Mouse (Mus musculus): Measurements from ENCODE around the gene Ercc6.

Gene Ercc6

DNA sequence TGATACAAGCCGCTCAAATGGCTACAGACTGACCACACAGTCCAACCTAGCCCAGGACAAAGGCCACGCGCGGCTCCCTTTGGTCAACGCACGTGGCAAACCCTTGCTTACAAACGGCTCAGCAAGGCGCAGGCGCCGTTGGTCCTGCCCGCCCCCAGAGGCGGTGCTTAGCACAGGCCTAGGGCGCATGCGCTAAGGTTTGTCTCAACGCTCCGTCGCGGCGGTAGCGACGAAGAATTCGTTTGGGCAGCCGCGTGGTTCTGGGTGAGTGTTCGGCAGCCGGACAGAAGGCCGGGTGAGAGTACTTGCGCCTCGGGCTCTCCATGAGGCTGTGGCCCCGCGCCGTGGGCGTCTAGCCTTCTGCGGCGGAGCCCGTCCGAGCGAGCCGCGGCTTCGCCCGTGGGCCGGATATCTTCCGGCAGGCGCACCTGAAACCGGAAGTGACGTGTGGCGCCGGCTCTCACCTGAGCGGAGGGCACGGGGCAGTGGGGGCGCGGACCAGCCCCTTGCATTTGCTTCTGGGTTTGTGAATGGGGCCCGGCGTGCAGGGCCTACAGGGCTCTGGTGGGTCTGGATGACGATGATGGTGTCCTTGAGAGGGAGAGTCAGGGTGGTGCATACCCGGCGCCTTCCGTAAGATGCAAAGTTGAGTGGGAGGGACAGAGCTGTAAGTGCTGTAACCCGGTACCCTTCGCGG, at the start of gene Ercc6:
Gene Ercc6, plus strand, starts transcription at position 186 of the 697 bp plus-strand sequence.
- DNase-seq = peak; percentile 96

GRCm38 (mm10) chr14:32464601-32465505, 48.5 kb upstream of the Ercc6 start, which contains the start of gene Slc18a3:
Gene Slc18a3, minus strand, starts transcription at chr14:32464850.
- DNase-seq = no peak

- no peak for DNase-seq
Observed at GRCm38 (mm10) chr14:32465506-32465870, 47.8 kb upstream of the Ercc6 start.

DNA sequence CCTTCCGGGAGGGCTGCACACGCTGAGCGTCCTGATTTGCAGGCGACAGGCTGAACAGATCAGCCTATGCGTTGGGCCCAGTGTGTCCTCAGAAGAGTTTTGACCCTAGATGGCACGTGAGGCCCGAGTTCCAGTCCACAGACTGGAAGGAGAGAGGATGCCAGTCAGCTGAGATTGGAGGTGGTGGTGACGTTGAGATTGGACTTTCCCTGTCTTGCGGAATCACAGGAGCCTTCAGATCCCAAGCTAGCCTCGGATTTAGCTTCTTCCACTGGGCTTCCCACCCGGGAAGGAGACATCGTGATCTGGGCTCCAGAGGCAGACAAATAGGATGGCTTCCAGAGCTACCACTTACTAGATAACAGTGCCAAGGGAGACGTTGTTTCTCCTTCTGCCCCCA, 47.4 kb upstream of the Ercc6 start, which contains the start of gene Chat:
Gene Chat, minus strand, starts transcription at position 101 of the 400 bp plus-strand sequence.
- no peak for DNase-seq

GRCm38 (mm10) chr14:32467606-32468005, 45.7 kb upstream of the Ercc6 start:
- DNase-seq = peak; percentile 85

DNA sequence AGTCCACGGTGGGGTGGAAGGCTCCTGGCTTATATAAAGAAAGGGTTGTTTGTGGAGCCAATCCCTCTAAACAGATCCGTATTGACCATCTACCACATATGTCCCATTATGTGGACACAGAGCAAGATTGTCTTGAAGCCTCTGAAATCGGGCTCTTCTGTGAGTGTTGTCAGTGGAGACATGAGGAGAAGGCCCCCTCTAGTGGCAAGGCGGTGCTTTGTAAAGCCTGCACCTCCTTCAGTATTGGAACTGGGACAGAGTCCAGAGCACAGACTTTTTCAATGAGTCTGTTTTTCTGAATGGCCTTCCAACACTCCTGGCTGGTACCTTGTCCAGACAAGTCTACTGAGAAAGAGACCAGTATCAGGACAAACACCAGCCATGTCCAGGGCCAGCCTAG, 40.3 kb upstream of the Ercc6 start:
- peak; percentile 75 for DNase-seq

DNA sequence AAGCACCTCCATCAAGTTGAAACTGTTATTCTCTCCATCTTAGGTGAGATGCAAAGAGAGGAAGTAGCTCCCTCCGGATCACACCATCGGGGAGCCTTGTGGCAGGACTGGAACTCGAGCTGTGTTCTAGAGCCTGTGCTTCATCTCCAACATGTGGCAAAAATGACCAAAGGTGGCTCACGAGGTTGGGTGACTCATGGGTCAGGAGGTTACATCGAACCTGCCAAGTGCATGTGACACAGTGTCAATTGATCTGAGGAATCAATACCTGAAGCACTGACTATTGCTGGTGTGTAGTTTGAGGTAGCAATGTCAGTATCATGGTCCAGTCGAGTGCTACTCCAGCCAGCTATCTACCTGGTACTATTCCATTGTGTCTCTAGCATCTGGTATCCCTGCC, 36.8 kb upstream of the Ercc6 start:
- no peak for DNase-seq

DNA sequence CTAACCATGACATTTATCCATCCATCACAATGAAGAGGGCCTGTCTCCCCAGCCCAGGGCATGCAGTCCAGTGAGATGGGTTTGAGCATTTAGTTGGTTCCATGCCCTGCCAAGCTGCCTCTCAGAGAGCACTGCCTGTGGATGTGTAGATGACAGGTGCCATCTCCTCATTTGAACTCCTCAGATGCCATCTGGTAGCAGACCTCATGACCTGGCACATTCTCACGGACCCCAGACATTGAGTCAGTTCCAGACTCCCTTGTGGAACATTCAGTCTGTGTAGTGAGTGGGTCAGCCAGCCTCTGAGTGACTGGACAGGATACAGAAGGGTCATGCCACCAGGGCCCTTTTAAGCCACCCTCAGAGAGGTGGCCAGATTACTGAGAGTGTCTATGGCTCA, 35.7 kb upstream of the Ercc6 start:
- DNase-seq = no peak

GRCm38 (mm10) chr14:32482061-32482460, 31.3 kb upstream of the Ercc6 start:
- no peak for DNase-seq

DNA sequence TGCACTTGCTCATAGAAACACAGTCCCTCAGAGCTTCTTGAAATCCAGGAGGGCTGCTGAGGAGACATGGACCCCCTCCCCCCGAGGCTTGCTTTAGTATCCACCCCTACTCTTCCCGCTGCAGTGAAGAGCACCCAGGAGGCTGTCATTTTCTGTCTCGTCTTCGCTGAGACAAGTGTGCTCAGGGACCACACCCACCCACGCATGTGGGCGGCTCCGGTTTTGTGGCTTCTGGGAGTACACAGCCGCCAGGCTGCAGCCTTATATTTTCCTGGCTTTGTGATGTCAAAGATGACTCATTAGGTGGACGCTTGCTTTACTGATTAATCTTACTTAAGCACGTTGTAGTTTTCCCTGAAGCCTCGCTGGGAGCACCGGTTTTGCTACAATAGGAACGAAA, 20.8 kb upstream of the Ercc6 start:
- DNase-seq = no peak

- DNase-seq = no peak
Observed at GRCm38 (mm10) chr14:32496115-32496850, 17.0 kb upstream of the Ercc6 start.

- DNase-seq = no peak
Observed at GRCm38 (mm10) chr14:32501303-32501702, 12.0 kb upstream of the Ercc6 start.

GRCm38 (mm10) chr14:32502764-32503688, 10.3 kb upstream of the Ercc6 start:
- no peak for DNase-seq

- DNase-seq = no peak
Observed at GRCm38 (mm10) chr14:32503897-32504296, 9.4 kb upstream of the Ercc6 start.

DNA sequence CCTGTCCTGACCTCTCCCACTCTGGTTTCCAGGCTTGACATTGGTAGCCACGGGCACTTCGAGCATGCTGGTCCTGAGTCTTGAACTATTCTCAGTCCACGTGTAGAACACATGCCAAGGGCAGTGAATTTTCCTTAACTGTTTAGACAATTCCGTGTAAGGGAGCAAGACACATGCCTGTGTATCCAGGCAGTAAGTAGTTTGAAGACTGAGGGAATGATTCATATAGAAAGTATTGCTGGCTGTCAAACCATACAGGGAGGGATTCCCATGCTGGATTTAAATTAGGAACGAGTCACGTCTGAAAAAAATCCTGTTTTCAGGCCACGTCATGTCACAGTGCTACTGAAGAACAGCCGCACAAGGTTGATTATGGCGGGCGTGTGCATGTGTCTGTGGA, 7.0 kb upstream of the Ercc6 start:
- no peak for DNase-seq

DNA sequence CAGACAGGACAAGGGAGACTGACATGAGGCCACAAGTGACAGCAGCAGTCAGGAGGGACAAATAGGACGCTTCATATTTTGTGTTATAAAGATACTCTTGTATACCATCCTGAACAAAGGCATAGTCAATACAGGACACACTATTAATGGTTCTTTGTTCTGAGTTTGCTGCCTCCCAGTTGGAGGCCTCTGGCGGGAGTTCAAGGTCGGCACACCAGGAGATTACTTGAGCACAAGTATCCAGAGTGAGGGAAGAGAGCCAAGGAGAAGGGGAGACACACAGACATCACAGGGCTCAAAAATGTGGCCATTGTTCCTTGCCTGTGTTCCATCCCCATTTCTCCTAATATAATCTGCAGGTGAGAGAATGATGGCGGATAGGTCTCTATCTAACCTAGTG, 6.1 kb upstream of the Ercc6 start:
- no peak for DNase-seq

GRCm38 (mm10) chr14:32508105-32508835, 5.1 kb upstream of the Ercc6 start:
- DNase-seq = no peak

DNA sequence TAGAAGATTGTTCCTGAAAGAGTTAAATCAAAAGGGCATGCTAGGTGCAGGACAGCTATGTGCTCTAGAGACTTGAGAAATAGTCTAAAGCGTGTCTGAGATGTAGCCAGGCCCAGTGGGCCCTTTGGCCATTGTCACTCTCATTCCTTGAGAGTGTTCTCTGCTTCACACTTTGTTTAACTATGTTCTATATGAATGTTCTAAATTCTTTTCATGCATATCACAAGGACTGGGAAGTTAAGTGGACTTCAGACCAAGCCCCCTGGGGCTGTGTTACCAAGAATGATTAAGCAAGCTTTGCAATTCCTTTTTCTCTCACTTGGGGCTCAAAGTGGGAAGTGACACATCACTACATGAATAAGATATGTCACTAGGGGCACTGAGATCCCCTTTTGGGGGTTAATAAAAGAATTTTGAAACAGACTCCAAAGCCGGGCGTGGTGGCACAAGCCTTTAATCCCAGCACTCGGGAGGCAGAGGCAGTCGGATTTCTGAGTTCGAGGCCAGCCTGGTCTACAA, 3.8 kb upstream of the Ercc6 start:
- no peak for DNase-seq

- no peak for DNase-seq
Observed at GRCm38 (mm10) chr14:32512912-32513311, 409 bp upstream of the Ercc6 start.

GRCm38 (mm10) chr14:32516086-32516485, 2.8 kb downstream of the Ercc6 start:
- DNase-seq = no peak

GRCm38 (mm10) chr14:32518543-32518942, 5.2 kb downstream of the Ercc6 start:
- no peak for DNase-seq

Measured in kidney, postnatal 10 days (tissue).